Mouse (Mus musculus) testis, postnatal 10 days (tissue): ENCODE measurements around the gene Josd1.

Source experiments
- DNase-seq: peaks from one replicate; pipeline ENCODE4 v3.0.0; 2021; ENCODE audit warnings: low spot score

Gene Josd1

GRCm38 (mm10) chr15:79657837-79658530 lies 29.7 kb downstream of the Josd1 start:
- DNase-seq, result peak; percentile 89

- no peak for DNase-seq
These were observed 31.3 kb downstream of the Josd1 start for GRCm38 (mm10) chr15:79656451-79656850.

GRCm38 (mm10) chr15:79651481-79651880 lies 36.2 kb downstream of the Josd1 start:
- DNase-seq, result peak; percentile 52

- peak; percentile 67 for DNase-seq
These were observed 37.1 kb downstream of the Josd1 start for GRCm38 (mm10) chr15:79650569-79650968.

GRCm38 (mm10) chr15:79648130-79648529 lies 39.6 kb downstream of the Josd1 start:
- no peak for DNase-seq

- DNase-seq, result no peak
These were observed 42.2 kb downstream of the Josd1 start for GRCm38 (mm10) chr15:79645483-79645882.

- no peak for DNase-seq
These were observed 46.4 kb downstream of the Josd1 start for GRCm38 (mm10) chr15:79641135-79641817.

- DNase-seq, result no peak
These were observed 57.2 kb downstream of the Josd1 start for GRCm38 (mm10) chr15:79630471-79630870.
